Mouse (Mus musculus): ENCODE measurements around the gene Vmn1r169.
"Not testable (repeated sequence)": the region's sequence is repeated elsewhere in the genome, so short reads cannot be mapped to it uniquely, and the experiment has no call there.

Vmn1r169 gene

GRCm38 (mm10) chr7:23575226-23575625, at the start of gene Vmn1r169:
Gene Vmn1r169 (plus strand): TSS chr7:23575526.
- DNase-seq (ENCODE audit: low read depth, low spot score) = not testable (repeated sequence)

GRCm38 (mm10) chr7:23539432-23539831, 35.9 kb upstream of the Vmn1r169 start, which contains the start of gene Vmn1r168:
Gene Vmn1r168 (plus strand): TSS chr7:23539732.
- not testable (repeated sequence) for DNase-seq (ENCODE audit: low read depth, low spot score)

GRCm38 (mm10) chr7:23605875-23606274, 30.5 kb downstream of the Vmn1r169 start, which contains the start of gene Vmn1r170:
Gene Vmn1r170 (plus strand): TSS chr7:23606175.
- not testable (repeated sequence) for DNase-seq (ENCODE audit: low read depth, low spot score)
